Mouse (Mus musculus): ENCODE results near the gene Gm45234. TPM values are rescaled to one million over a fixed set of nuclear protein-coding genes. Genes with fewer than 3 reads are reported as not detected.

Gm45234 gene
- polyA plus RNA-seq, 2 experiments = not detected

DNA sequence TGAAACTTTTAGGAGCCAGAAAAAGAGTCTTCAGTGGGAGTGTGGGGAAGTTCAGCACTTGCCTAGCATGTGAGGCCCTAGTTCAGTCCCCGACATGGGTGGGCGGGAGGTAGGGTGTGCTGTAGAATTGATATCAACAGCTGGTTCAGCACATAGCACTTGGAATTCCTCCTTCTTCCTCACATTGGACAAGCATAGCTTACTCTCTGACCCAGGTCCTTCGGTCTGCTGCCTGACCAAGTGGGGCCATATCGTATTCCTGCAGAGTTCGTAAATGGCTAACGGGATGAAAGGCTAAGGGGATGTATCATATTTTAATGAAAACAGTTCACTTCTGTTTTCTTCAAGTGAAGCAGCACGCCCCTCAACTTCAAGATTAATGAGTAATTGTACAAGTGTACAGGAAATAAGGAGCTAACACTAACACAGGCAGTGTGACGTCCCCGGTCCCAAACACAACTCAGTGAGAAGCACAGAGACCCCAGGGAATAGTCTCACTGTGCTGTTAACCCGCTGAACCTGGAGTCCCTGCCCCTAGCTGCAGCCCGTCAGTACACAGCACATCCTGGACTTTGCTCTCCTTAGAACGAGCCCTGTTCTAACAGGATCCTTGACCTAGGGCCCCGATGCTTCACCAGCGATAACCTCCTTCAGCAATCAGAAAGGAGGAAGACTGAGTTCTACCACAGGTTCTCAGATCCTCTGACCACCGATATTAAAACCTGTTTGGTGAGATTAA, 62.4 kb downstream of the Gm45234 start:
- no peak for ATAC-seq (ENCODE audit: insufficient read depth)

DNA sequence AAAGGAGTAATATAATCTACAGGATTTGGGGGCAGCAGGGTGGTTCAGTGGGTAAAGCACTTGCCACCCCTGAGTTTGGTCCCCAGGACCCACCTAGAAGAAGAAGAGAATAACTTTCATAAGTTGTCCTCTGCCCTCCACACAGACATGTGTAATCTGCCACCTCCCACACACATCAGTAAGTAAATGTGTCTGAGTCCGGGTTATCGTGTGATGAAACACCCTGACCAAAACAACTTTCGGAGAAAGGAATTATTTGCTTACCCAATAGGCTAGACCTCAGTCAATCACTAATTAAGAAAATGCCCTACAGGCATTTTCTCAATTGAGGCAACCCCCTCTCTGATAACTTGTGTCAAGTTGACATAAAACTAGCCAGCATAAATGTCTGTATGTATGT, 65.3 kb downstream of the Gm45234 start:
- H3K4me3 ChIP-seq (ENCODE audit: insufficient read depth in 1 of 2, low read depth in 2 of 2, low read length in 2 of 2) = no peak overlapping the region
- no peaks in the 10 kb centered on the region for H3K9me3 ChIP-seq (ENCODE audit: control insufficient read depth, low read length)
- TF ChIP-seq EP300 (IDR thresholded peaks at IDR 0.05; ENCODE audit: low read depth) (no peak), CTCF (IDR thresholded peaks at IDR 0.05; ENCODE audit: low read depth) (no peak)
- H3K9ac ChIP-seq (replicated peaks) = no peak overlapping the region
- no peak overlapping the region for H3K4me2 ChIP-seq (ENCODE audit: low read depth)
- H3K27me3 ChIP-seq (ENCODE audit: control insufficient read depth, insufficient read depth, low read length) = no peaks in the 10 kb centered on the region
- no peak overlapping the region for H3K27ac ChIP-seq
- peaks cover 2% of the 10 kb centered on the region; the same call in 1 of the 2 replicates for H3K36me3 ChIP-seq (replicated peaks; ENCODE audit: control insufficient read depth, insufficient read depth, low read depth)
- DNase-seq (ENCODE audit: low read depth in 3 of 3, low spot score in 3 of 3) = no peak
- WGBS (ENCODE audit: insufficient replicate concordance) = 79% methylated on average over 3 of the region's 3 CpGs
- no peak for ATAC-seq (ENCODE audit: insufficient read depth)
- peaks cover 10 to 27% of the 10 kb centered on the region in 2 experiments for H3K4me1 ChIP-seq (replicated peaks; ENCODE audit: control insufficient read depth in 2 of 2, insufficient read depth in 2 of 2, low read length in 1 of 2)

More for the DNA sequence above, 62.4 kb downstream of the Gm45234 start:
- Histone ChIP-seq H3K4me3 (ENCODE audit: insufficient read depth in 1 of 2, low read depth in 2 of 2, low read length in 2 of 2) (no peak overlapping the region), H3K27ac (no peak overlapping the region), H3K4me1 (replicated peaks; ENCODE audit: control insufficient read depth in 2 of 2, insufficient read depth in 2 of 2, low read length in 1 of 2) (peaks cover 0 to 11% of the 10 kb centered on the region in 2 experiments; a peak in 2 of 4 replicates), H3K36me3 (replicated peaks; ENCODE audit: control insufficient read depth, insufficient read depth, low read depth) (peaks cover 9% of the 10 kb centered on the region), H3K27me3 (ENCODE audit: control insufficient read depth, insufficient read depth, low read length) (no peaks in the 10 kb centered on the region), H3K4me2 (ENCODE audit: low read depth) (no peak overlapping the region), H3K9ac (replicated peaks) (no peak overlapping the region), H3K9me3 (ENCODE audit: control insufficient read depth, low read length) (no peaks in the 10 kb centered on the region)
- DNase-seq (ENCODE audit: low read depth in 3 of 3, low spot score in 3 of 3) = no peak
- WGBS (ENCODE audit: insufficient replicate concordance) = 78% methylated on average over 15 of the region's 15 CpGs
- TF ChIP-seq CTCF (IDR thresholded peaks at IDR 0.05; ENCODE audit: low read depth) (no peak), EP300 (IDR thresholded peaks at IDR 0.05; ENCODE audit: low read depth) (no peak)

MicroRNA genes within 50 kb of the gene (microRNA counts, 519-probe panel; counts per million panel counts)
- microRNA mmu-miR-141 (69.9 counts per million), microRNA mmu-miR-200c (69.9 counts per million)

Small RNA genes lying within 50 kb of the gene (microRNA-seq; reads per million reads assigned to microRNA genes)
- gene Mir141 = 75.7 reads per million, percentile 44 among the genes with 10 or more reads in this experiment
- gene Mir200c = 518 reads per million, percentile 66 among the genes with 10 or more reads in this experiment

Other genes with a start within 250 kb of the Gm45234 start
- gene C1ra, start 243.6 kb downstream of the Gm45234 start, polyA plus RNA-seq (2012; rRNA removed) = 4.8 and 7.8 TPM in 2 replicates
- 8.6 and 10.7 TPM in 2 replicates for gene C1ra, start 243.6 kb downstream of the Gm45234 start, polyA plus RNA-seq (2014; fragmentation: Nextera tagmentation; extraction: Ambion mirVana)
- 36.1 and 40.9 TPM in 2 replicates for gene C1s1, start 213.7 kb downstream of the Gm45234 start, polyA plus RNA-seq (2012; rRNA removed)
- 23.9 and 26.4 TPM in 2 replicates for gene C1s1, start 213.7 kb downstream of the Gm45234 start, polyA plus RNA-seq (2014; fragmentation: Nextera tagmentation; extraction: Ambion mirVana)
- gene C1rb, start 185.7 kb downstream of the Gm45234 start, polyA plus RNA-seq (2012; rRNA removed) = not detected in 2 replicates
- not detected in 2 replicates for gene C1rb, start 185.7 kb downstream of the Gm45234 start, polyA plus RNA-seq (2014; fragmentation: Nextera tagmentation; extraction: Ambion mirVana)
- 0.01 TPM in 1 of 2 replicates, not detected in the other for gene C1s2, start 119.9 kb downstream of the Gm45234 start, polyA plus RNA-seq (2012; rRNA removed)
- gene C1s2, start 119.9 kb downstream of the Gm45234 start, polyA plus RNA-seq (2014; fragmentation: Nextera tagmentation; extraction: Ambion mirVana) = not detected in 2 replicates
- gene Lpcat3, start 93.0 kb downstream of the Gm45234 start, polyA plus RNA-seq (2012; rRNA removed) = 61.4 and 65.7 TPM in 2 replicates
- gene Lpcat3, start 93.0 kb downstream of the Gm45234 start, polyA plus RNA-seq (2014; fragmentation: Nextera tagmentation; extraction: Ambion mirVana) = 64.2 and 67.0 TPM in 2 replicates
- 91.1 and 103 TPM in 2 replicates for gene Emg1, start 43.8 kb downstream of the Gm45234 start, polyA plus RNA-seq (2012; rRNA removed)
- 147 and 162 TPM in 2 replicates for gene Emg1, start 43.8 kb downstream of the Gm45234 start, polyA plus RNA-seq (2014; fragmentation: Nextera tagmentation; extraction: Ambion mirVana)
- 101 and 124 TPM in 2 replicates for gene Phb2, start 43.7 kb downstream of the Gm45234 start, polyA plus RNA-seq (2012; rRNA removed)
- 210 and 240 TPM in 2 replicates for gene Phb2, start 43.7 kb downstream of the Gm45234 start, polyA plus RNA-seq (2014; fragmentation: Nextera tagmentation; extraction: Ambion mirVana)
- gene Ptpn6, start 17.3 kb downstream of the Gm45234 start, polyA plus RNA-seq (2012; rRNA removed) = 14.3 and 17.9 TPM in 2 replicates
- gene Ptpn6, start 17.3 kb downstream of the Gm45234 start, polyA plus RNA-seq (2014; fragmentation: Nextera tagmentation; extraction: Ambion mirVana) = 26.6 and 28.4 TPM in 2 replicates
- 27.9 and 50.2 TPM in 2 replicates for gene Grcc10, start 14.6 kb downstream of the Gm45234 start, polyA plus RNA-seq (2012; rRNA removed)
- 74.0 and 80.0 TPM in 2 replicates for gene Grcc10, start 14.6 kb downstream of the Gm45234 start, polyA plus RNA-seq (2014; fragmentation: Nextera tagmentation; extraction: Ambion mirVana)
- gene Atn1, start 503 bp upstream of the Gm45234 start, polyA plus RNA-seq (2012; rRNA removed) = 2.5 and 2.8 TPM in 2 replicates
- gene Atn1, start 503 bp upstream of the Gm45234 start, polyA plus RNA-seq (2014; fragmentation: Nextera tagmentation; extraction: Ambion mirVana) = 0.58 and 1.5 TPM in 2 replicates
- gene Eno2, start 13.7 kb upstream of the Gm45234 start, polyA plus RNA-seq (2012; rRNA removed) = 0.47 and 0.50 TPM in 2 replicates
- 0.09 TPM in 1 of 2 replicates, not detected in the other for gene Eno2, start 13.7 kb upstream of the Gm45234 start, polyA plus RNA-seq (2014; fragmentation: Nextera tagmentation; extraction: Ambion mirVana)
- gene Lrrc23, start 23.7 kb upstream of the Gm45234 start, polyA plus RNA-seq (2012; rRNA removed) = 0.09 TPM in 1 of 2 replicates, not detected in the other
- gene Lrrc23, start 23.7 kb upstream of the Gm45234 start, polyA plus RNA-seq (2014; fragmentation: Nextera tagmentation; extraction: Ambion mirVana) = not detected in 2 replicates
- gene Spsb2, start 52.6 kb upstream of the Gm45234 start, polyA plus RNA-seq (2012; rRNA removed) = 4.1 and 5.0 TPM in 2 replicates
- 4.7 and 5.0 TPM in 2 replicates for gene Spsb2, start 52.6 kb upstream of the Gm45234 start, polyA plus RNA-seq (2014; fragmentation: Nextera tagmentation; extraction: Ambion mirVana)
- 266 and 292 TPM in 2 replicates for gene Tpi1, start 58.3 kb upstream of the Gm45234 start, polyA plus RNA-seq (2012; rRNA removed)
- gene Tpi1, start 58.3 kb upstream of the Gm45234 start, polyA plus RNA-seq (2014; fragmentation: Nextera tagmentation; extraction: Ambion mirVana) = 418 and 420 TPM in 2 replicates
- 24.4 and 27.6 TPM in 2 replicates for gene Usp5, start 73.5 kb upstream of the Gm45234 start, polyA plus RNA-seq (2012; rRNA removed)
- gene Usp5, start 73.5 kb upstream of the Gm45234 start, polyA plus RNA-seq (2014; fragmentation: Nextera tagmentation; extraction: Ambion mirVana) = 38.0 and 42.5 TPM in 2 replicates
- gene Cdca3, start 73.5 kb upstream of the Gm45234 start, polyA plus RNA-seq (2012; rRNA removed) = 147 and 165 TPM in 2 replicates
- gene Cdca3, start 73.5 kb upstream of the Gm45234 start, polyA plus RNA-seq (2014; fragmentation: Nextera tagmentation; extraction: Ambion mirVana) = 205 and 206 TPM in 2 replicates
- 0.03 and 0.06 TPM in 2 replicates for gene Gnb3, start 84.3 kb upstream of the Gm45234 start, polyA plus RNA-seq (2012; rRNA removed)
- 0.23 TPM in 1 of 2 replicates, not detected in the other for gene Gnb3, start 84.3 kb upstream of the Gm45234 start, polyA plus RNA-seq (2014; fragmentation: Nextera tagmentation; extraction: Ambion mirVana)
- gene P3h3, start 101.7 kb upstream of the Gm45234 start, polyA plus RNA-seq (2012; rRNA removed) = 3.2 and 3.5 TPM in 2 replicates
- gene P3h3, start 101.7 kb upstream of the Gm45234 start, polyA plus RNA-seq (2014; fragmentation: Nextera tagmentation; extraction: Ambion mirVana) = 0.83 and 0.88 TPM in 2 replicates
- 0.03 and 0.18 TPM in 2 replicates for gene Gpr162, start 108.0 kb upstream of the Gm45234 start, polyA plus RNA-seq (2012; rRNA removed)
- not detected in 2 replicates for gene Gpr162, start 108.0 kb upstream of the Gm45234 start, polyA plus RNA-seq (2014; fragmentation: Nextera tagmentation; extraction: Ambion mirVana)
- gene Cd4, start 132.2 kb upstream of the Gm45234 start, polyA plus RNA-seq (2012; rRNA removed) = 0.07 and 0.10 TPM in 2 replicates
- gene Cd4, start 132.2 kb upstream of the Gm45234 start, polyA plus RNA-seq (2014; fragmentation: Nextera tagmentation; extraction: Ambion mirVana) = 0.03 TPM in 1 of 2 replicates, not detected in the other
- 0.10 and 0.11 TPM in 2 replicates for gene Lag3, start 155.7 kb upstream of the Gm45234 start, polyA plus RNA-seq (2012; rRNA removed)
- 0.17 TPM in 1 of 2 replicates, not detected in the other for gene Lag3, start 155.7 kb upstream of the Gm45234 start, polyA plus RNA-seq (2014; fragmentation: Nextera tagmentation; extraction: Ambion mirVana)
- gene Ptms, start 164.1 kb upstream of the Gm45234 start, polyA plus RNA-seq (2012; rRNA removed) = 109 and 131 TPM in 2 replicates
- gene Ptms, start 164.1 kb upstream of the Gm45234 start, polyA plus RNA-seq (2014; fragmentation: Nextera tagmentation; extraction: Ambion mirVana) = 29.7 and 39.7 TPM in 2 replicates
- 85.0 and 96.5 TPM in 2 replicates for gene Mlf2, start 175.4 kb upstream of the Gm45234 start, polyA plus RNA-seq (2012; rRNA removed)
- 98.1 and 116 TPM in 2 replicates for gene Mlf2, start 175.4 kb upstream of the Gm45234 start, polyA plus RNA-seq (2014; fragmentation: Nextera tagmentation; extraction: Ambion mirVana)
- gene Cops7a, start 209.5 kb upstream of the Gm45234 start, polyA plus RNA-seq (2012; rRNA removed) = 57.8 and 62.6 TPM in 2 replicates
- 51.5 and 52.6 TPM in 2 replicates for gene Cops7a, start 209.5 kb upstream of the Gm45234 start, polyA plus RNA-seq (2014; fragmentation: Nextera tagmentation; extraction: Ambion mirVana)
- 0.07 and 0.09 TPM in 2 replicates for gene Pianp, start 240.7 kb upstream of the Gm45234 start, polyA plus RNA-seq (2012; rRNA removed)
- gene Pianp, start 240.7 kb upstream of the Gm45234 start, polyA plus RNA-seq (2014; fragmentation: Nextera tagmentation; extraction: Ambion mirVana) = not detected in 2 replicates

Data from liver, embryonic 14.5 days (tissue).